Mouse (Mus musculus): ENCODE measurements at regions not wholly inside any gene's neighbourhood (a gene's known extent, or its start where the extent isn't known, plus 50 kb on each side); places are given as distances from the start of the nearest gene placed in this dataset.

- DNase-seq (ENCODE audit: low read depth, low spot score) = no peak
These were observed 55.9 kb upstream of the Ttc34 start for GRCm38 (mm10) chr4:154781391-154781790.

DNA sequence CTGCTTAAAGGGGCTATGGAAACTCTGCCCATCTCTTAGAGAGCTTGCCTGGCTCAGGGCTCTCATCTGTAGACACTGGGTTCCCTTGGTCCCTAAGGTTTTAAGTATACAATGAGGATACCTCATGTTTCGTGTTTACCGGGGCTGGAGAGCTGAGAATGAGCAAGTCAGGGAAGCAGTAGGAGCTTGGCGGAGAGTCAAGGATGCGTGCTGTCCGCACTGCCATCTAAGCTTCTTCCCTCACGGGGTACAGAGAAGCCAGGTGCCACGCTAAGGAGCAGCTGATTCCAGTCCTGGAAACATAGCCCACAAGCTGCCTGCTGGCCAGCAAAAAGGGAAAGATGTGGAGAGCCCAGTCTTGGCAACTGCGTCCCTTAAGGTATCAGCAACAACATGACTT, 55.0 kb upstream of the Ttc34 start:
- DNase-seq (ENCODE audit: low read depth, low spot score) = no peak

- DNase-seq (ENCODE audit: low read depth, low spot score) = no peak
These were observed 51.8 kb upstream of the Ttc34 start for GRCm38 (mm10) chr4:154785282-154785987.

GRCm38 (mm10) chr4:154787190-154787589, 50.1 kb upstream of the Ttc34 start:
- DNase-seq (ENCODE audit: low read depth, low spot score) = no peak

All from retina, adult 2 months (tissue).